Mouse (Mus musculus): Measurements from ENCODE around the gene Zfp691.

DNA sequence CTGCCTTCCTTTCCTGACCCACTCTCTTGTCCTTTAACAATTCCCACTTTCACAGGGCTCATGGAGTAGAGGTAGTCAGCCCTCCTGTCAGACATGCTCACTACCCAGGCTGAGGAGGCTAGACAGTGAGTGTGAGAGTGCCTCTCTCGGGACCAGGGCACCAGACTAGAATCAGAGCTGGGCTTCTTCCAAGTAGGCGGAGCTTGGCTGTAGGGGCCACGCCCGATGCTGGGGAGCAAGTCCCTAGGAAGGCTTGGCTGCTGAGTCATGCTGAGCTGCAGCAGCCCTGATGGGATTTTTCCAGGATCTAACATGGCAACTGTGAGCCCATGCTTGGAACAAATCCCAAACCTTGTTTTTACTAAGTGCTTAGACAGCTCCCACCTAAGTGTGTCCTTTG lies 52.7 kb downstream of the Zfp691 start:
- TF ChIP-seq CTCF (IDR thresholded peaks at IDR 0.05; ENCODE audit: borderline replicate concordance, control insufficient read depth, extremely low read depth, insufficient read depth, low read length, poor library complexity), result no peak
- TF ChIP-seq POLR2A (IDR thresholded peaks at IDR 0.05; ENCODE audit: control insufficient read depth, extremely low read depth, insufficient read depth, low read length, poor library complexity), result no peak

All from thymus, adult 2 months (tissue).